Mouse (Mus musculus) kidney, adult 2 months (tissue): ENCODE data around the gene Otulinl. TPM values are rescaled to one million over a fixed set of nuclear protein-coding genes. Genes with fewer than 3 reads are reported as not detected.

Source experiments
- DNase-seq: peaks from one replicate; pipeline ENCODE4 v3.0.0; 2021
- H3K27ac ChIP-seq: fragments of 200-500 bp; 2 replicates; pipeline ENCODE4 v1.5.1; 2012; ENCODE audit warnings: low read depth, low read length, control low read depth, inconsistent platforms; ENCODE audit not compliant: insufficient read depth
- H3K27me3 ChIP-seq: fragments of 200-500 bp; replicated peaks from 2 replicates; pipeline ENCODE4 v1.6.1; 2012; ENCODE audit warnings: mild to moderate bottlenecking, moderate library complexity, low read length, inconsistent platforms; ENCODE audit not compliant: control insufficient read depth, insufficient read depth
- H3K36me3 ChIP-seq: fragments of 200-500 bp; 2 replicates; pipeline ENCODE4 v1.6.1; 2012; ENCODE audit warnings: mild to moderate bottlenecking, moderate library complexity, low read length, inconsistent platforms; ENCODE audit not compliant: control insufficient read depth, insufficient read depth
- H3K4me1 ChIP-seq: fragments of 200-500 bp; 2 replicates; pipeline ENCODE4 v1.6.1; 2011; ENCODE audit warnings: low read length; ENCODE audit not compliant: control insufficient read depth, insufficient read depth
- H3K4me3 ChIP-seq: fragments of 200-500 bp; 2 replicates; pipeline ENCODE4 v1.5.1; 2011; ENCODE audit warnings: mild to moderate bottlenecking, low read depth, low read length, control low read depth; ENCODE audit not compliant: insufficient read depth
- CTCF ChIP-seq: fragments of 200-500 bp; conservative IDR thresholded peaks from 2 replicates; pipeline ENCODE4 v1.5.1; 2011; ENCODE audit warnings: low read depth, mild to moderate bottlenecking, control low read depth, low read length, moderate library complexity, mixed read lengths; ENCODE audit not compliant: insufficient read depth, insufficient read length
- POLR2A ChIP-seq: fragments of 200-500 bp; IDR thresholded peaks from one replicate; pipeline ENCODE4 v1.6.1; 2011; ENCODE audit warnings: low read depth, low read length, control low read depth
- WGBS: fragments of 180-500 bp; shearing (Covaris S2); methylation state at CpG from one replicate; pipeline ENCODE4 v1.1.7; 2018; 5-methylcytosine and 5-hydroxymethylcytosine counted together
- polyA plus RNA-seq: library from polyadenylated mRNA; depleted of rRNA; stranded (reverse); fragments of >200 nt; gene quantifications from 2 replicates; pipeline ENCODE4 v1.2.3, GENCODE M21; 2012

Otulinl gene
- polyA plus RNA-seq, 1 experiment = 5.1 TPM

DNA sequence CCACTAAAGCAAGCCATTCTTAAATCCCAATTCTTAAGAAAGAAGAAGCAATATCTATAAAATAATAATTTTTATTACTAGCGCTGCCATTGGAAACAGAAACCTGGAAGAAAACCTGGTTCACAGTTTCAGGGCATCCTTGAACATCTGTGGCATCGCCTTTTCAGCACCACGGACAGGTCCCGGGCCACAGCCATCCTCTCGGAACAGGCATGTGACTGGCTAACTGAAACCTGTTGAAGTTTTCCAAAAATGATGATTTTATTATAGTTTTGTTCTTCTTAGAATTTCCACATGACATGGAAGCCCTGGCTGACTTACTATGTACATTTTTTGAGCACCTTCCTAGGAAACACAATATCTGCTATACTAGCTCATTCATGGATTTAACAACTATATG lies 26.4 kb downstream of the Otulinl start:
- H3K36me3 ChIP-seq = no peaks in the 10 kb centered on the region
- H3K27me3 ChIP-seq = no peaks in the 10 kb centered on the region
- no peaks in the 10 kb centered on the region for H3K4me1 ChIP-seq
- H3K4me3 ChIP-seq = no peak overlapping the region
- WGBS = 17% methylated on average over 5 of the region's 5 CpGs
- DNase-seq = peak; percentile 35
- H3K27ac ChIP-seq = no peak overlapping the region
- TF ChIP-seq POLR2A (no peak), CTCF (no peak)

GRCm38 (mm10) chr15:27647686-27648085 lies 33.7 kb downstream of the Otulinl start:
- no peaks in the 10 kb centered on the region for H3K4me1 ChIP-seq
- no peak overlapping the region for H3K27ac ChIP-seq
- TF ChIP-seq CTCF = no peak; the same call in 1 of the 2 replicates
- TF ChIP-seq POLR2A = no peak
- no peak for DNase-seq
- H3K4me3 ChIP-seq = no peak overlapping the region
- no peaks in the 10 kb centered on the region for H3K36me3 ChIP-seq
- H3K27me3 ChIP-seq = no peaks in the 10 kb centered on the region
- WGBS = 25% methylated on average over 3 of the region's 3 CpGs

GRCm38 (mm10) chr15:27646665-27647064 lies 34.7 kb downstream of the Otulinl start:
- 94% methylated on average over 8 of the region's 8 CpGs for WGBS
- TF ChIP-seq CTCF = no peak
- H3K27ac ChIP-seq = no peak overlapping the region
- DNase-seq = no peak
- H3K27me3 ChIP-seq = no peaks in the 10 kb centered on the region
- no peak overlapping the region for H3K4me3 ChIP-seq
- H3K4me1 ChIP-seq = no peaks in the 10 kb centered on the region
- H3K36me3 ChIP-seq = no peaks in the 10 kb centered on the region

DNA sequence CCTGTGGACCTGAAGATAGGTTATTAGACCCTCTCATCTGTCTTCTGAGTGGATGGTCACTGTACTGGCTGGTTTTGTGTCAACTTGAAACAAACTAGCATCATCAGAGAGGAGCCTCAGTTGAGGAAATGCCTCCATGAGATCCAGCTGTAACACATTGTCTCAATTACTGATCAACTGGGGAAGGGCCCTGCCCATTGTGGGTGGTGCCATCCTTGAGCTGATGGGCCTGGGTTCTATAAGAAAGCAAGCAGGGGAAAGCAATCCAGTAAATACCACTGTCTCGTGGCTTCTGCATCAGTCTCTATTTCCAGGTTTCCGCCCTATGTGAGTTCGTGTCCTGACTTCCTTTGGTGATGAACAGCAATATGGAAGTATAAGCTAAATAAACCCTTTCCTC lies 36.1 kb downstream of the Otulinl start:
- WGBS = 79% methylated on average over 3 of the region's 3 CpGs
- no peak overlapping the region for H3K4me3 ChIP-seq
- TF ChIP-seq CTCF (no peak), POLR2A (no peak)
- DNase-seq = no peak
- no peak overlapping the region for H3K27ac ChIP-seq
- no peaks in the 10 kb centered on the region for H3K27me3 ChIP-seq
- no peaks in the 10 kb centered on the region for H3K4me1 ChIP-seq
- no peaks in the 10 kb centered on the region for H3K36me3 ChIP-seq

DNA sequence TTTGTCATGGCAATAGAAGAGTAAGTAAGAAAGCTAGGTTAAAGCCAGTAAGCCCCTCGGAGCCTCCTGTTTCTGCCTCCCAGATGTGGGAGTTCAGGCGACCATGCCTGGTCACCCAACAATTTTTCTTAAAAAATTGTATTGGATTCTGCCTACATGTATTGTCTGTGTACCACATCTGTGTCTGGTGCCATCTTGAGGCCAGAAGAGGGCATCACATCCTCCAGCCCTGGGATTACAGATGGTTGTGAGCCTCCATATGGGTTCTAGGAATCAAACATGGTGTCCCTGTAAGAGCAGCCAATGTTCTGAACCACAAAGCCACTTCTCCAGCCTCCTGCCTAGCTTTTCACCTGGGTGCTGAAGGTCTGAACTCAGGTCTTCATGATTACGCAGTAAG lies 38.5 kb downstream of the Otulinl start:
- no peaks in the 10 kb centered on the region for H3K4me1 ChIP-seq
- DNase-seq = peak; percentile 66
- WGBS = 81% methylated on average over 3 of the region's 3 CpGs
- H3K36me3 ChIP-seq = no peaks in the 10 kb centered on the region
- TF ChIP-seq POLR2A (no peak), CTCF (peak; percentile 86)
- H3K4me3 ChIP-seq = no peak overlapping the region
- H3K27me3 ChIP-seq = no peaks in the 10 kb centered on the region
- H3K27ac ChIP-seq = no peak overlapping the region

DNA sequence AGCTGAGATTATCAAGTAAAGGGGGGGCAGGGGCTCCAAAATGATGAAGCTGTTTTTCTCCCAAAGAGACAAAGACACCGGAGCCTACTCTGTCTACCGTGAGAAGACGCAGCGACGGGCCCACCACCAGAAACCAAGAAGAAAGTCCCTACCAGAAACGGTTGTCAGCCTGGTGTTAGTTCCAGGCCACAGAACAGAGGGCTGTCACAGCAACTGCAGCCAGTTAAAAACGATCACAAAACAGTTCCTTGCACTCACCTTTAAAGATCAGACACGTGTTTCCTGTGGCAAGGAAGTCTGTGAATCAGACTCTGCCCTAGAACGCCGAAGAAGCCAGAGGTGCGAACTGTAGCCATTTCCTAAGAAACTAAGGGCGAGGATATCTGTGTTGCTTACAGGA lies 40.2 kb downstream of the Otulinl start:
- Histone ChIP-seq H3K27me3 (no peaks in the 10 kb centered on the region), H3K36me3 (no peaks in the 10 kb centered on the region), H3K4me1 (no peaks in the 10 kb centered on the region), H3K4me3 (no peak overlapping the region), H3K27ac (no peak overlapping the region)
- 57% methylated on average over 12 of the region's 12 CpGs for WGBS
- no peak for TF ChIP-seq POLR2A
- TF ChIP-seq CTCF = no peak
- DNase-seq = no peak

DNA sequence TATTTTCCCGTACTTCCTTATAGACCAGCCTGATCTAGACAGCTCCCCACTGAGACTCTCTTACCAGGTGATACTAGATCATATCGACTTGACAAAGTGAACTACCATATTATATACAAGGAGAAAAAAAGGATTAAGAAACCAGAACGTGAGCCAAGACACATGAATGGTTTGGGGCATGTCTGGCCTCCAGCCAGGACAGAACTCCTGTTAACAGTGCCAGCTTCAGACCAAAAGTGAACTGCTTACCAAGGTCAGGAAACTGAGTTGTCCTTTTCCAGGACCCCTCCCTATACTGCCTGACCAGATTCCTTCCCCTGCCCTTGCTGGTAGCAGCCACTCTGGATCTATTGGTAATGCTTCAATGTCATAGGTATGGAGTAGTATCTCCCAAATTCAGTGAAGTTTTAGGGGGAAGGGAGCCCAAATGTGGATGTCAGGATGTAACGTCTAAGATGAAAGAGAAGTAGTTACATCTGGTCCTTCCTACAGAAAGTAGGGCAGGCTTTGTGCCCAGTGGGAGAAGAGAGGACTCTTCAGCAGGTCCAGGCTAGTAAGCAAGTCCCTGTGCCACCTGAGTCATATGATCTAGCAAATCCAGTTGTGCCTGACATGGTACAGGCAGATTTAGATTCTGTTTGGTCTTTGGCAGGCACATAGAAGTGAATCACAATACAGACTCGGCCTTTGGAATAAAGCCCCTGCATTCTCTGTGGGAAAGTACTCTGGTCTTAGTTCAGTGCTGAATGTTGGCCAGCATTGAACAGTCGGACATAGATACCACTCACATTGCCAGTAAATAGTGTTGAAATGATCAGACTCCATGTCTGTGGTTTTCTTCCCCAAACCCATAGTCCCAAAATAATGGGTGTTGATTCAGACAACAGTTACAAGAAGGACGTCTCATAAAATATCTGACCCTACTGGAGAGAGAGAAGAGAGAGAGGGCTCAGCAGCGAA lies 47.2 kb downstream of the Otulinl start:
- peak; percentile 55 for DNase-seq
- no peak overlapping the region for H3K4me3 ChIP-seq
- H3K27ac ChIP-seq = no peak overlapping the region
- no peaks in the 10 kb centered on the region for H3K27me3 ChIP-seq
- 69% methylated on average over 8 of the region's 8 CpGs for WGBS
- TF ChIP-seq CTCF (no peak), POLR2A (no peak)
- peaks cover 2% of the 10 kb centered on the region for H3K4me1 ChIP-seq
- no peaks in the 10 kb centered on the region for H3K36me3 ChIP-seq
